Mouse (Mus musculus): ENCODE results near the gene Defb35. TPM values are rescaled to one million over a fixed set of nuclear protein-coding genes. Genes with fewer than 3 reads are reported as not detected.

The Defb35 gene
- polyA plus RNA-seq (2012; rRNA removed), result not detected in 2 replicates

DNA sequence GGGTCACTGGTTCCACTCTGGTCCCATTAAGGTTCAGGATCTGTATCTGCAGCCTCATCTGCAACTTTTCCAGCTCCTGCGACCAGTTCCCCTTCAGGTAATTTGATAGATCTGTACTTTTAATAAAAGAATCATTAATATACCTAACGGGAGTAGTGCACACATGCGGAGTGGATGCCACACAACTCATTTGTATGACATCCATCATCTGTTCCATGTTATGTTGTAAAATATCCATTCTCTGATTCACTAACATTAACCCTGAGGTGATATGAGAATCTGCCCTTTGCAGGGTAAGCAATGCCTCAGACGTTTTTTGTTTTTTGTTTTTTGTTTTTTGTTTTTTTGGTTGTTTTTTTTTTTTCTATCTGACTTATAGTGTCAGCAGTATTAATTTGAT is at the start of gene Defb35:
Gene Defb35 (plus strand): TSS at position 301 of the 400 bp plus-strand sequence.

DNA sequence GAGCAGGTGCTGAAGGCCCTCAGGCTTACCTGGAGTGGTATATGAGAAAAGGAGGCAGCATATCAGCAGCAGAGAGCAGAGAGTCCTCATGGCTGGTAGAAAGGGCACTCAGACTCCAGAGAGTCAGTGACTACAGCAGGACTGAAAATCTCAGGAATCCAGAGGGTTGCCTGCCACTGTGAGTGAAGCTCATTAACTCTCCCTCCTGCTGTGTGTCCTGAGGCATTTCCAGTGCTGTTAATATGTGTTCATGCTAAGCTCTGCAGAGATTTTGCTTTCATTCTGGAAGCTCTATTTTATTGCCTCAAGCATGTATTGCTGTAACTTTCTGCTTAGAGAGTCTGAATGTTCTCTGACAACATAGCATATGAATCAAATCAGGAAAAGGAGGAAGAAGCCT is 31.9 kb upstream of the Defb35 start, which contains the start of gene Defb11:
Gene Defb11 (minus strand): TSS at position 123 of the 400 bp plus-strand sequence.

DNA sequence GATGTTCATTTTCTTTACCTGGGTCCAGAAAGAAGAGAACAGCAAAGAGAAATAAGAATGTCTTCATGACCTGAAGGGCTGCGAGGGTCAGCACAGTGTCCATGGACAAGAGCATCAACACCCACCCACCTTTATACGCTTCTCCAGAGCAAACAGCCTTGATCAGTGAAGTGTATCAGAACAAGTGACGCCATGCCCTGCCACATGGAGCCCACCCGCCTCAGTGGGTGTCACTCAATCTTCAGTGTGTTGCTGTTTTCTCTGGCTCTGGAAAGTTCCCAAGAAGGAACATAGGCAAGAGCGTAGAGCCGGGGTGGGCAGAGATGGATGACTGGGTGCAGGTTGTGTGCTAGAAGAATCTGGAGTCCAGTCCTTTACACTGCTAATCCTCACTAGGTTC is 5.5 kb upstream of the Defb35 start, which contains the start of gene Defb15:
Gene Defb15 (minus strand): TSS at position 101 of the 400 bp plus-strand sequence.

DNA sequence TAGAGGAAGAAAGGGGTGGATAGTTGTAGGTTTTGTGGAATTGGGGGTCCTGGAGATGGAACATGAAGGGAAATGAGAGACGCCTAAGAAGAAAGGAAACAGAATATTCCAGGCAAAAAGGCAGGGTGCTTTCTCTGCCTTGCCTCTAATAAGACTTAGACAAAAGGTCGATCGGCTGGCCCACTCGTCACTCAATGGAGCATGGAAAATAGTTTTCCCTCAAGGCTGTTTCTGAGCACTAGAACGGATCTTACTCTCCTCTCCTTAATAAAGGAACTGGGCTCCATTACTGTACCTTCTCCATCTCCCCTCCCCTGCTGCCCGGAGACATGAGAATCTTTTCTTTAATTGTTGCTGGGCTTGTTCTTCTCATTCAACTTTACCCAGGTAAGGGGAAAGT is 8.3 kb downstream of the Defb35 start, which contains the start of gene Defb13:
Gene Defb13 (plus strand): TSS at position 301 of the 400 bp plus-strand sequence.

DNA sequence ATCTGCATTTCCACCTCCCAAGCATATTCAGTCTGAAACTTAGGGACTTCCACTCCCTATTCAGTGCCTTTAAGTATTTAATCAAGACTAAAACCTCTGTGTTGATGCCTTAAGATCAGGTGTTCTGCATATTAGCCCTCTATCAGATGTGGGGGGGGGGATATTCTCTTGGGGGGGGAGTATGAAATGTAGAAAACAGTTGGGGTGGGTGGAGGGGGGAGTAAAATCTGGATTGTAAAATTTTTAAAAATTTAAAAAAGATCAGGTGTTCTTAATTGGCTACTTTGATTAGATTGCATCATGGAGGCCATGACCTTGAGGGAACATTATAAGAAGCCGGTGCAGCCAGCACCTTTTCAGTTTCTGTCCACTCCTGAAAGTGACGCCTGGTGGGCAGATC is 20.3 kb downstream of the Defb35 start, which contains the start of gene Fam90a1a:
Gene Fam90a1a (plus strand): TSS at position 301 of the 400 bp plus-strand sequence.

DNA sequence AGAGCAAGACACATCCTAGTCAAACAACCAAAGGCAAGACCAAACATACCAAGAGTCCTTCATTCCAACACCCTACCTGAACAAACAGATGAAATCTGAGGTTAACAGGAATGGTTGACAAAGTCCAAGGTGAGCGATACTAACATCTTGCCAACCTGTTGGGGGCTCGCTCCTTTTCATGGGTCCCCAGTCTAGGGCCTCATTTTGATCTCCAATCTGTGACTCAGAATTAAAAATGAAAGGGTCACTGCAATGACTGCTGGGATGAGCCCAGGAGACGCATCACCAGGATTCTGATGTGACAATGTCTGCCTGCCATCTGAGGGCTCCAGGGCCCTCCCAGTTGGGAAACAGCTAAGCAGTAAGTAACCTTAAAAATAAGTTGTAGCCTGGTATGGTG is 31.3 kb downstream of the Defb35 start, which contains the start of gene Ccdc70:
Gene Ccdc70 (plus strand): TSS at position 301 of the 400 bp plus-strand sequence.

Other genes with a start within 250 kb of the Defb35 start
- gene AY761184, start 234.7 kb upstream of the Defb35 start, polyA plus RNA-seq (2012; rRNA removed), result not detected in 2 replicates
- gene Defa24, start 203.9 kb upstream of the Defb35 start, polyA plus RNA-seq (2012; rRNA removed), result not detected in 2 replicates
- gene Defb50, start 114.8 kb upstream of the Defb35 start, polyA plus RNA-seq (2012; rRNA removed), result not detected in 2 replicates
- not detected in 2 replicates for gene Defb2, start 98.4 kb upstream of the Defb35 start, polyA plus RNA-seq (2012; rRNA removed)
- gene Defb10, start 79.5 kb upstream of the Defb35 start, polyA plus RNA-seq (2012; rRNA removed), result not detected in 2 replicates
- gene Defb9, start 52.9 kb upstream of the Defb35 start, polyA plus RNA-seq (2012; rRNA removed), result not detected in 2 replicates
- not detected in 2 replicates for gene Defb11, start 31.9 kb upstream of the Defb35 start, polyA plus RNA-seq (2012; rRNA removed)
- gene Defb15, start 5.6 kb upstream of the Defb35 start, polyA plus RNA-seq (2012; rRNA removed), result not detected in 2 replicates
- gene Defb13, start 8.4 kb downstream of the Defb35 start, polyA plus RNA-seq (2012; rRNA removed), result not detected in 2 replicates
- not detected in 2 replicates for gene Fam90a1a, start 20.4 kb downstream of the Defb35 start, polyA plus RNA-seq (2012; rRNA removed)
- gene Ccdc70, start 31.4 kb downstream of the Defb35 start, polyA plus RNA-seq (2012; rRNA removed), result not detected in 2 replicates
- 7.0 and 9.3 TPM in 2 replicates for gene Atp7b, start 122.0 kb downstream of the Defb35 start, polyA plus RNA-seq (2012; rRNA removed)
- 5.4 and 5.7 TPM in 2 replicates for gene Alg11, start 122.4 kb downstream of the Defb35 start, polyA plus RNA-seq (2012; rRNA removed)
- gene Nek5, start 186.7 kb downstream of the Defb35 start, polyA plus RNA-seq (2012; rRNA removed), result 0.14 and 0.15 TPM in 2 replicates
- gene Nek3, start 228.1 kb downstream of the Defb35 start, polyA plus RNA-seq (2012; rRNA removed), result 1.5 and 1.6 TPM in 2 replicates
- 10.5 and 12.2 TPM in 2 replicates for gene Ckap2, start 247.5 kb downstream of the Defb35 start, polyA plus RNA-seq (2012; rRNA removed)